Mouse (Mus musculus) gastrocnemius, postnatal 4 days (tissue): Measurements from ENCODE around the gene Aanat. TPM values are rescaled to one million over a fixed set of nuclear protein-coding genes. Genes with fewer than 3 reads are reported as not detected.
A peak's percentile ranks its signal among the peaks of the same experiment; 100 is the strongest.
"Not testable (repeated sequence)": the region's sequence is repeated elsewhere in the genome, so short reads cannot be mapped to it uniquely, and the experiment has no call there.

ENCODE experiments used
- DNase-seq, 2 experiments: peaks; one replicate each; pipeline ENCODE4 v3.0.0; 2021 to 2022; ENCODE audit warnings: low spot score in 2 of 2, mixed read lengths in 2 of 2
- total RNA-seq, 2 experiments: library from RNA; stranded (reverse); gene quantifications; 2 replicates each; pipeline ENCODE4 v1.2.3; 2021

Aanat gene
- total RNA-seq, 2 experiments from 2014 or later = not detected

- DNase-seq = no peak
Observed at GRCm38 (mm10) chr11:116609965-116610630, 23.9 kb downstream of the Aanat start.

GRCm38 (mm10) chr11:116611168-116611567 lies 24.9 kb downstream of the Aanat start:
- not testable (repeated sequence) for DNase-seq

GRCm38 (mm10) chr11:116611883-116612282 lies 25.7 kb downstream of the Aanat start:
- no peak for DNase-seq

GRCm38 (mm10) chr11:116612554-116612953 lies 26.3 kb downstream of the Aanat start:
- no peak for DNase-seq

- no peak for DNase-seq
Observed at GRCm38 (mm10) chr11:116613234-116613633, 27.0 kb downstream of the Aanat start.

- no peak for DNase-seq
Observed at GRCm38 (mm10) chr11:116615735-116616437, 29.7 kb downstream of the Aanat start.

GRCm38 (mm10) chr11:116616438-116617118 lies 30.3 kb downstream of the Aanat start:
- DNase-seq = no peak

GRCm38 (mm10) chr11:116617641-116618040 lies 31.4 kb downstream of the Aanat start:
- no peak for DNase-seq

- no peak for DNase-seq
Observed at GRCm38 (mm10) chr11:116618666-116619065, 32.4 kb downstream of the Aanat start.

- no peak for DNase-seq
Observed at GRCm38 (mm10) chr11:116619156-116619555, 32.9 kb downstream of the Aanat start.

GRCm38 (mm10) chr11:116619561-116619960 lies 33.3 kb downstream of the Aanat start:
- no peak for DNase-seq

- DNase-seq = no peak
Observed at GRCm38 (mm10) chr11:116620073-116620472, 33.8 kb downstream of the Aanat start.

- no peak for DNase-seq
Observed at GRCm38 (mm10) chr11:116620559-116621253, 34.5 kb downstream of the Aanat start.

GRCm38 (mm10) chr11:116621258-116621704 lies 35.0 kb downstream of the Aanat start:
- DNase-seq = peak in 1 of 2 experiments; percentile 73

GRCm38 (mm10) chr11:116623281-116624124 lies 37.3 kb downstream of the Aanat start:
- DNase-seq = no peak

GRCm38 (mm10) chr11:116624131-116624832 lies 38.0 kb downstream of the Aanat start:
- DNase-seq = peak; percentile 59 to 71

- DNase-seq = peak in 1 of 2 experiments; percentile 54
Observed at GRCm38 (mm10) chr11:116625081-116626000, 39.1 kb downstream of the Aanat start.

- DNase-seq = no peak
Observed at GRCm38 (mm10) chr11:116626299-116627071, 40.3 kb downstream of the Aanat start, which contains the start of gene Rhbdf2. TSS of gene Rhbdf2 (minus strand) at chr11:116627019.
